Mouse (Mus musculus): ENCODE data around the gene Eef1akmt2.

The Eef1akmt2 gene

DNA sequence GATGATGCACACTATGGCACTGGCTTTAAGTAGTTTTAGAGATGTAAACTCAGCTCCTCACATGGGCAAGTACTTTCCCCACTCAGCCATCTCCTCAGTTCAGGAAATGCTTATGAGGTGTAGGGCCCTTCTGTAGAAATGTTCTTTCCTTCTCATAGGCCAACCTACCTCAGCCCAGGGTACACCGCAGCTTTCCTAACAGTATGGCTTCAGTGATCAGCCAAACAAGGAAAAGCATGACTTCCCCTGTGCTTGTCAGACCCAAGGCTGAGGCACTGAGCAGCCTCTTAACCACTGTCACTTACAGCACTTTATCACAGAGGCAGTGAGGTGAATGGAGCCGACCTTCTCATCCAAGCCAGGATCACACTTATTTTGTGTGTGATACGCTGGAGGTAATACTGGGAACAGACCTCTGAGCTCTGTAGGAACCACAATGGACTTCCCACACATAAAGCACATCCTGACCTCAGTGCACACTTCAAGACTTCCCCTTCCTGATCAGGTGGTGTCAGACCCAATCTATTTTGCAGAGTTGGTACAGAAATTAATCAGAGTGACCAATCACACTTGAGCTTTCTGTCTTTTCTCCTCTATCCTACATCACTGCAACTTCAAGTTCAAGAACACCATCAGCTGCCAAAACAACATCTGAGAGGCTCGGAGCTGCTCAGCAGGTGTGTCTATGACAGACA lies 64.8 kb downstream of the Eef1akmt2 start:
- ATAC-seq (ENCODE audit: low TSS enrichment) = no peak

DNA sequence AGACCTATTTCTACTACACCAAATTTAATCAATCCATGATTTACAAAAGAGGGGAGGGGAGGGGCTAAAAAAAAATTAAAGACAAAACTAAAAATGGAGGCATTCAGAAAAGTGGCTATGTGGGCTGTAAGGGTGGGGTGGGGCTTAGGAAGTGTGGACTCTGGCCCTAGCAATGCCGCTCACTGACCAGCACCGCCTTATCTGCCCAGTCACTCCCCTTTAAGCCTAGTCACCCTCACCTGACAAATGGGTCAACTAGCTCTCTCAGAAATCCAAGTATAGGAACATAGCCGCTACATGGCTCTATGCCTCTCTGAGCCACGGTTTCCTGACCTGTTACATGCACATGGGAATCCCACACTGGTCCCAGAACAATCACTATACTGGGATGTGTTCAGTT lies 65.5 kb downstream of the Eef1akmt2 start:
- no peak for ATAC-seq (ENCODE audit: low TSS enrichment)

DNA sequence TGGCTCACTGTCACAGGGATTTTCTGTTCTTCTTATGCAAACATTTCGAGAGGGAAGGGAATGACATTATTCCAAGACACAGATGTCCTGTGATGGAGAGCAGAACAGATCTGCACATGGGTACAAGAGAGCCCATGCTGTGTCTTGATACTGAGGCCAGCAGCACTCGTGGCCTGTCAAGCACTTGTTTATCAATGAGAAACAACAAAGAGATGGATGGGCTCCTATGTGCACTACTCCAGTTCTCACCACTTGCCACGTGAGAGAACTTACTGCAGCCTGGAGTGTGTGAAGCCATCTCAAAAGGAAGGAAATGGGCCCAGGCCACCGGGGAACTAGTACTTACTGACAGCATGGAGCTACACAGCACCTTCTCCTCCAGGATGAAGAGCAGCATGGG lies 66.0 kb downstream of the Eef1akmt2 start:
- ATAC-seq (ENCODE audit: low TSS enrichment) = no peak

DNA sequence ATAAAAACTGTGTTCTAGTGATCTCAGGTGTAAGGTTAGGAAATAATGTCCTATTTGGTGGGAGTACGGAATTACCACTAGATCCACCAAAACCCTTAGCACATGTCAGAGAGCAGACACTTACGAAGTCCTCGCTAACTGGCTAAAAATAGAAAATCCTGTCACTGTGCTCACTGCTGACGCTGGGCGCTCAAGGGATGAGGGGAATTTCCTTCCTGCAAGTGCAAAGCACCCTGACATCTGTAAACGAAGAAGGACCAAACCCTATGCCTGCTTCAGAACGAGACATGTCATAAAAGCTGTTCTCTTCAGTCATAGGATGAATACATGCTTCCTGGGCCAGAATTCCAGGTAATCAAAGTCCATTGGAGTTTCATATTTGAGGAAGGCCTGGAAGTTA lies 66.5 kb downstream of the Eef1akmt2 start:
- no peak for ATAC-seq (ENCODE audit: low TSS enrichment)

DNA sequence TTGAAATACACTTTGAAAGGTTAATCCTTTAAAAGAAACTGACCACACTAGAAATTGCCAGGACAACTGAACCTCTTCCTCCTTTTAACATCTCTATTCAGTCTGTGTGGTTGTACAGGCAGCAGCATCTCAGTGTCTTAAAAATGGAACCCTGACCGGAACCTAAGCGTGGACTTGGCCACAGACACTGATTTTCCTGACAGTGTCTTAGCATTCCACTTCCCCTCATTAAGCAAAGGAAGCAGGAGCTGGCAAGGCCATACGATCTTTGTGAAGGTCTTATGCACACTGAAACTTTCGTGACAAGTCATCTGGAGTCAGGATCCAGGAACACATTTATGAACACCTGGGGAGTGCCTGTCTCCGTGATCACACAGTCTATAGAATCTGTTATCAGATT lies 68.4 kb downstream of the Eef1akmt2 start:
- no peak for ATAC-seq (ENCODE audit: low TSS enrichment)

DNA sequence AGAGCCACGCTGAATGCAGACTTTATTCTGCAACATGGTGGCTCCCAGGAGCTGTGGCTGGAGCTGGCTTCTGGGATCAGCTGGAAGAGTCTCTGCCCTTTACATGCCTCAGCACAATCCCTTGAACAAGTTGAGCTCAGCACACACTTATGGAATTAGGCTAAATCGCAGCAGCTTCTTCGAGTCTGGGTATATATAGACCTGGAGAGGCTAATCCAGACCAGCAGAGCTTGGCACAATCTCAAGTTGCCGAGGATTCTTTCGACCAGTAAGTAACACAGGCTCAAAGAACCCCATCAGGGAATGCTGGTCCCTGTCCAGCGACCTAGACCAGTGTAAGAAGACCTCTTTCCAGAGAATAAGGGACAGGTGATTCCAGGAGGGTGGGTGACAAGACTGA lies 70.6 kb downstream of the Eef1akmt2 start:
- no peak for ATAC-seq (ENCODE audit: low TSS enrichment)

DNA sequence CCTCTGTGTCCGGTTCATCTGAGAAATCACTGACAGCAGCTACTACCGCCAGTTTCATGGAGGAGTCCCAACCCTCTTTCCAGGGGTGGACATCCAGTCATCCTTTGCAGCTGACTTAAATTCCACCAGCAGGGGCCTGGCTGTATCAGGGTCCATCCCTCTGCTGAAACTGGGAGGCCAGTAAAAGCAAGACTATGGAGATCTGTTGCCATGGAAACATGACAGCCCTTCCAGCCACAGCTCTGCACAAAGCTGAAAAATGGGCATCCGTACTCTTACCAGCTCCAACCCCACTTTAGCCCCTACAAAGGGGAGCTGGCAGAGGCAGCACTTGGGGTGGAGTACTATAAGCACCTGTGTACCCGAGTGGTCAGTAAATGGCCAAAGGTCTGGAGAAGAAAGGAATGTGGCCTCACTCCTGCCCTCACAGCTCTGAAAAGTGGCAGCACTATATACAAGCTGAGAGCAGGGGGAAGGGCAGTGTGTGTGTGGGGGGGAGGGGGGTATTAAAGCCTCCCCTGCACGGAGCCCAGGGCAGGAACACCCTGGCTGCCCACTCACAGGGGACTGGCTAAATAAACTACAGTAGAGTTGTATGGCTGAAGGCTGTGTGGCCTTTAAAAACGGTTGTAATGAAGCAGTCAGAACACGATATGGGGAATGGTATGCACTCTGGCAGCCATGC lies 71.2 kb downstream of the Eef1akmt2 start:
- 0 out of 2 replicates have a peak, but pooled peaks have one; percentile 15 for ATAC-seq (ENCODE audit: low TSS enrichment)

DNA sequence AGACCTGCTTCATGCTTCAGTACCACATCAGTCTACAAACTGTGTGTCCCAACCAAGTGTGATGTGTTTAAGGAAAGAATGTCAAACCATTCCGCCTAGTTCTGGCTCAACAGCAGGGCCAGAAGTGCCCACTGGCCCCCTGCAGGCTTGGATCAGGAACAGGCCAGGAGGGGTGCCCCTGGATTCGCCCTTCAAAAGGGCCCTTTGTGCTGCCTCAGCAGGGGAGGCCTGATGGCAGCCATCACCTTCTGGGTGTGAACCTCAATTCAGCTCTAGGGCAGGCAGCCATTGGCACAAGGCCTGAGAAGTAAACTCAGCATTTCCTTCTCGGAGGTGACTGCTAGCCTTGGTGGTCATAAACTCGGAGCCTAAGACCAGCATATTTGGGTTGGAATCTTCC lies 71.9 kb downstream of the Eef1akmt2 start:
- ATAC-seq (ENCODE audit: low TSS enrichment) = no peak

DNA sequence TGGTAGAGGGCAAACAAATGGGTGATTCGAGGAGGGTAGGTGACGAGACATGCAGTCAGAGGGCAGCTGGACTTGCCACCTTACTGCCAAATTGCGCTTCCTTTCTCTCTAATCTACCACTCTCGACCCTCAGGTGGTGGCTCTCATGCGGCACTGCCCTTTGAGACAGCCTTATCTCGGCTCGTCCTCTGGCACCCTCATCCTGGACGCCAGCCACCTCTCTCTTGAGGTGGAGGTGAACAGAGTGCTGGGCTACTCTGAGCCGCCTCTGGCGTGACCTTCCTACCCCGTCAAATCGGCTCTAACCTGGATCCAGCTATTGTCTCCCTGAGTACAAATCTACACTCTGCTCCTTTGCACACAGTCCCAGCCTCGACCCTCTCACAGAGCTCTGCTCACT lies 73.8 kb downstream of the Eef1akmt2 start:
- ATAC-seq (ENCODE audit: low TSS enrichment) = no peak

DNA sequence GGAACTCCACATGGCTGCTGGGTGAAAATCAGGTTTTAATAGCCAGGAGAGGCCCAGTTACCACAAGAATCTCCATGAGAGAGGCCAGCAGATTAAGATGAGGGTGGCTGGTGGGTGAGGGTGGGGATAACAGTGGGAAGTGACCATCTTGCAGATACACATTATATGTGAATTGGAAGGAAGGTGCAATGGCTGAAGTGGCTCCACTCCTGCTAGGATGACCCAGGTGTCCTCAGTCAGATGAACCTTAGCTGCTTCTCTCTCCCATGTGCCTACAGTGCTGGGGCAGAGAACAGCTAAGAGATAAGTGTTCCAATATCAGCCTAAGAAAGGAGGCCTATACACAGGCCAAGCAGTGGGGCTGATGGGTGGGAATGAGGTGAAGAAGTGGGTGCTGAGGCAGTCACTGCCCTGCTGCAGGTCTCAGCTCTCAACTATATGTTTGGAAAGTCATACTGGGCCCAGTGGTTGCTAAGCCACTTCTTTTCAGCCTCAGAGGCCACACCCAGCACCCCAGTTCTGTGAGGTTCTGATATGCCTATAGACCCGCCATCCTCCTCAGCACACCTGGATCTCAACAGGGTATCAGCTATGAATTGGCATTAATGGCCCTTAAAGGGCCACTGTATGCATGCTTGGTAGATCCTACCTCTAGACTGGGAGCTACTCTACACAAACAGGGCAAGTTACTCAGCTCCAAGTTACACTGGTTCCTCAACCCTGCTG lies 74.6 kb downstream of the Eef1akmt2 start:
- ATAC-seq (ENCODE audit: low TSS enrichment) = no peak
